Mouse (Mus musculus) cerebellum, postnatal 14 days (tissue): Measurements from ENCODE around the gene Fzd9.

Experiments
- DNase-seq, 2 experiments: peaks; one replicate each; pipeline ENCODE4 v3.0.0; 2021; ENCODE audit warnings: mixed read lengths in 2 of 2

Fzd9 gene

DNA sequence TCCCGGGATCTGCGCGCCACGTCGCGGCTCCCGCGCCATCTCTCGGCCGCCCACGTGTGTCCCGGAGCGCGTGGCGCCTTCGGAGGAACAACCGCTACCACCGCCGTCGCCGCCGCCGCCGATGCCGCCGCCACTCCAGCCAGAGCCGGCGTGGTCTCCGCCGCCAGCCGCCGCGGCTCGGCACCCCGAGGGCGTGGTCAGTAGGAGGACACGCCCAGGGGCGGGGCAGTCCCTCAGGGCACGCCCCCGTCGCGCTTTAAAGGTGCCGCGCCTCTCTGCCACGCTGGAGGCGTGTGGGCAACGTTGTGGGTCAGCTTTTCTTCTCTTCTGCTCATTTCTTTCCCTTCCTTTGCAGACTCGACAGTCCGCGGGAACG lies at the start of gene Fzd9:
Fzd9 (minus strand) TSS at position 152 of the 376 bp plus-strand sequence.
- peak; percentile 87 to 89 for DNase-seq

DNA sequence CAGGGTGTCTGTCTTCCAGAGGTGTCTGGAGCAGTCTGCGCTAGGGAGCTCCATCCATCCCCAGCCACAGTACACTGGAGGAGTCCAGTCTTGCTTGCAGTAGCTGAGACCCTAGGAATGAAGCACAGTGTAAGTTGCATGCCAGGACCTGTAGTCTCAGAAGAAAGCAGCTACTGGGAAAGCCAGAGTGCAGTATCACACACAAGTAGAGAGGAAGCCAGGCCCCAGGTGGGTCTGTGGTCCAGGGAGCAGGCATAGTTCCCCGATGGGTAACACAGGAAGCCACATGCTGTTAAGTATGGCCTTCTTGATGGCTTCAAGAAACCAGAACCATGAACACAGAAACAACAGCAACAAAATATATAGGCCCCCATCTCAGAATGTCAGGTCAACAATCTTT lies 41.0 kb upstream of the Fzd9 start:
- no peak for DNase-seq

DNA sequence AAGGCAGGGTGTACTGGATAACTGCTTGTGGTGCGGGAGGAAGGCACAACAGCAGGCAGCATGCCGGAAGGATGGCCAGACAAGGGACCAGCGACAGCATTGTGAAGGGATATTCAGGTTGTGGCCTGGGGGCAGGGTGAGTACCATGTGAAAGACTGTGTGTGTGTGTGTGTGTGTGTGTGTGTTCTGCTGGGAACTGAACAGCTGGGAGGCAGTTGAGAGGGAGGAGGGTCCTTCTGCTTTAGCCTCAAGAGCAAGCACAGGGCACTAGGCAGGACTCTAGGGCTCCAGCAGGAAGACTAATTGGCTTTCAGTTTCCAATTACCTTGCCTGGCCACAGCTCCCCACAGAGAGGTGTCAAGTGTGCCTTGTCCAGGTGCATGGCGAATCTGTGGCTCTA lies 40.2 kb upstream of the Fzd9 start:
- no peak for DNase-seq

DNA sequence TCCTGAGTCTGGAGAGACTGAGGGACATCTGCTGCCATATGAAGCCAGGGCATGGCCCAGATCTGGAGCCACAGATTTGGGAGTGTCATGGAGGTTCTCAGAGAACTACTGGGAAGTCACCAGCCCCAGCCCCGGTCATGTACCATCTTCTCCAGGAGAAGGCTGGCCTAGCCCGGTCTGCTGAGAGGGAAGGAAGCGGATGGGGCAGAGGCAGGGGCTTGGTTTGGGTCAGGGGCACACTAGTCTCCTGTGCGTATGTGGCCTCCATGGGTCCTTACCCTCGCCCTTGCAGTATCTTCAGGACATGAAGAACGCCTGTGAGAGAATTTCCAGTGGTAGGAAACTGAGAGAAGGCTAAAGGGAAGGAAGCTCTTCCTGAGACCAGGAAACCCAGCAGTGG lies 39.7 kb upstream of the Fzd9 start:
- DNase-seq, result no peak

DNA sequence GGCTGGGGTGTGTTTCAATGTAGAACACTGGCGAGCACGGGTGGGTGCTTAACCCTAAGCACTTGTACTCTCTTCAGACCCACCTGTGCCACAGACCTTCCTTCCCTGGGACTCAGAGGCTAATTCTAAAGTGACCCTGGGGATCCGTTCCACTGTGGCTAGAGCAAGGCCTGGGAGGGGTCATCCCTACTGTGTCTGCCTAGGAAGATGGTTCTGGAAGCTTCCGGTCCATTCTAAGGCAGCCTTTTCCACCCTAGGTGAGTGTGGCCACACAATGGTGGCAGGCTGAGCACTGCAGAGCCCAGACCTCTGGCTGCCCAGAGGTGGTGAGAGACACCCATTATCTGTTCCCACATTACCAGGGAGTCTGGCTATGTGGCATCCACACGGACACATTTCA lies 35.9 kb upstream of the Fzd9 start:
- no peak for DNase-seq

DNA sequence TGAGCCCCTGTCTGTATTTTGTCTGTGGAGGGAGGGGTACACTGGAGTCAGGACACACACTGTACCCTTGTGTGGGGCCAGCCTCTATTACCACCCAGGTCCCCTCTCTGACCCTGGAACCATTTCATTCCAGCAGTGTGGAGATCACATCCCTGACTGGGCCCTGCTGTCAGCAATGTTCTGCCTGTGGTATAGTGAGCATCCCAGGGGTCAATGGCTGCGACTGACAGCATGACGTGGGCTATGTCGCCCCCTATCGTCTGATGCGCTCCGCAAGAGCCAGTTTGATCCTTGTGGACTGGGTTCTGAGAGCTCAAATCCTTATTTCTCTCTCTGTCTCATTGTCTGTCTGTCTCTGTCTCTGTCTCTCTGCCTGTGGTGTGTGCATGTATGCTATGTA lies 35.2 kb upstream of the Fzd9 start:
- peak; percentile 90 to 91 for DNase-seq

DNA sequence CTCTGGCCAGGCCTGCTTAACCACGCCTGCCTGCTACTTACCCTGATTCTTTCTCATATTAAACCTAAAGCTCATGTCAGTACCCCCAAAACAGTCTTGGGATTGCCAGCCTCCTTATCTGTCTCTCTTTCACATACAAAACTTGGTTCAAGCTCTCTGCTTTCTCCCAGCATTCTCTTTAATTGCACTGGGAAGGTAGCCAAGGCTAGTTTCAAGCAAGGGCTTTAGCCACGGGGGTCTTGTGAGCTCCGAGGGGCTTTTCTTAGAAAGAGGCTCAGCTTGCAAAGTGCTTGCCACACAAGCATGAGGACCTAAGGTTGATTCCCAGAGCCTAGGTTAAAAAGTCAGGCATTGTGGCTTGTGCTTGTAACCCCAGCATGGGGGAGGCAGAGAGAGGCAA lies 34.2 kb upstream of the Fzd9 start:
- DNase-seq, result no peak

DNA sequence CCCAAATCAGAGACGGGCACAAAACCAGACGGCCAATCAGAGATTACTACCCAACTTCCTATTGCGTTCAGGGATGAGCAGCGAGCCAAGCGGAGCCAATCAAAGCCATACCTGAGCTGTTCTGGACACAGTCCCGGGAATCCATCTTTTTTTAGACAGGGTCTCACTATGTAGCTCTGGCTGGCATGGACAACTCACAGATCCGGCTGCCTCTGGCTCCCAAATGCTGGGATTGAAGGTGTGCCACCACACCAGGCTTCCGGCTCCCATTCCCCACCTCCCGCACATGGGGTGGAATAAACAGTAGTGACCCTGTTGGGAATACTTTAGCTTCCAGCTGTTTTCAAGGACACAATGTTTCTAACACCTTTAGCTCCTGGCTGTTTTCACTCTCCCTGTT lies 29.2 kb upstream of the Fzd9 start:
- DNase-seq, result peak in 1 of 2 experiments; percentile 13

DNA sequence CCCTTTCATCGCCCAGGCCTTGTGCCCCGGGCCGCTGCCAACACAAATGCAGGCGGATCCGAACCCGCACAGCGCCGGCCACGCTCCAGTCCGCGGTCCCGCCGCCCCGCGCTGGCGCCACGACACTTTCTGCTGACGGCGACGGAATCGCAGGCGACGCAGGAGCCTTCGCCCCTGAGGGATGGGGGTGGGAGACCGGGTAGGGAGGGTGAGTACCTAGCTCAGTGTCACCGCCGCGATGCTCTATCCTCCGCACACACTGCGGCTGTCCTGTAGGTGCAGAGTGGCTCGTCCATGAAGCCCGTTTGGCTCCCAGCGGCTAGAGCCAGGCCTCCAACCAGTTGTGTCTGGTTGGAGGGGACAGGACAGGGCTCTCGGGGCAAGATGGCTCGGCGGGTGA lies 25.6 kb upstream of the Fzd9 start:
- peak in 1 of 2 experiments; percentile 20 for DNase-seq

DNA sequence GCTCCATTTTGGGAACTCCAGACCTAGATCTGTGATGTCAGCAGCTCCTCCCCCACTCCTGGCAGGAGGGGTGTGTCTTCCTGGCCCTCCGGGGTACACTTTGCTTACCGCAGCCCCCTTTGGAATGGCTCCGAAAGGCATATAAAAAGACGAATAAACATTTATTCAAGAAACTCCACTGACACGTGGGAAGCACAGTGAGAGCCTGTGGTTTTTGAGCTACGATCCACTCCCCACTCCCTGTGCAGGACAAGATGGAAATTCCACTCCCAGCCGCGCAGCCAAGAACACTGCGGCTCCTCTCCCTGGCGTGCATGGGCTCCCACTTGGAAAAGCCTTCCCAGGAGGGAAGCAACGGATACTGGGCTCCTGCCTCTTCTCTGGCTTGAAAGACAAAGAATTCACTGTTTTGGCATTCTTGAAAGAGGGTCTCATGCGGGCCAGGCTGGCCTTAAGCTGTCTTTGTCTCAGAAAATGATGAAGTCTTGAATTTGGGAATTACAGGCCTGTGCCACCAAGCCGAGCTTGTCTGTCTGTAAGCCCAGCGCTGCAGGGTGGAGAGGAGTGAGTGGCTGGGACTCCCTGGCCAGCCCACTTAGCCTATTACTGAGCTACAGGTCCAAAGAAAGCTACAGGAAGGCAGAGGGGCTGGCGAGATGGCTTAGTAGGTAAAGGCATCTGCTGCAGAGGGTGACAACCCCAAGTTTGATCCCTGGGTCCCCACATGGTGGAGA lies 23.8 kb upstream of the Fzd9 start:
- DNase-seq, result no peak

DNA sequence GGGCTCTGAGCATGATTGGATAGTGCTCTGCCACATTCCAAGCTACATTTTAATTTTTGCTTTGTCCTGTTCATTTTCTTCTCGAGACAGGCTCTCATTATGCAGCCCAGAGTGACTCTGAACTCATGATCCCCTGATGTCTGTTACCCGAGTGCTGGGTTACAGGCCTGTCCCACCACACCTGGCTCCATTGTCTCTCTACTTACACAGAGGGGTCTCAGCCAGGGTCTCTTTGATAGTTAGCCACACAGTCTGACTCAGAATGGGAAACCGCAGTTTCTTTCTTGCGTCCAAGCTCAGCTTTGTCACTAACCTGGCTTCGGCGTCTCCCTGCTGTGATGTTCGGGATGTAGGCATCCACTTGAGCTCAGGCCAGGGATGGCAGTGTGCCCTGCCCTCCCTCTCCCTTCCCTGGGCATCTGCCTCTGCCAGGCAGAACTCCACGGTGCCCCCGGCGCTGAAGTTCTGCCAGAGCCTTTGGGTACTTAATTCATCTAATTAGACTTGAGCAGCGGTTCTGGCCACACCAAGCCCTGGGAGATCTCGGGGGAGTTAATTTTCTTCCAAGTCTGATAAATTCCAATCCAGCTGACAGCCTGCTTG lies 20.6 kb upstream of the Fzd9 start:
- DNase-seq, result peak; percentile 79 to 81

DNA sequence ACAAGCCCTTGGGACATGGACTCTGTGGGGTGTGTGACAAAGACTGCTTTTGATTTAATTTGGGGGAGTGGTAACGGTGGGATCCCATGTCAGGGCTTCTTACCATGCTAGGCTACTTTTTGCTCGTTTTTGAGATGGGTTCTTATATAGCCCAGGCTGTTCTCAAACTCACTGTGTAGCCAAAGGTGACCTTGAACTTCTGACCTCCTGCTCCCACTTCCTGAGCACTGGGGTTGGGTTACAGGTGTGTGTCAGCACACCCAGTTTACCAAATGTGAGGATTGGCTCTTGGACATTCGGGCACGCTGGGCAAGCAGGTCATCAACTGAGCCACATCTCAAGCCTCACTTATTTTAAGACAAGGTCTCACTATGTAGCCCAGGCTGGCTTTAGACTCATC lies 19.3 kb upstream of the Fzd9 start:
- DNase-seq, result no peak

DNA sequence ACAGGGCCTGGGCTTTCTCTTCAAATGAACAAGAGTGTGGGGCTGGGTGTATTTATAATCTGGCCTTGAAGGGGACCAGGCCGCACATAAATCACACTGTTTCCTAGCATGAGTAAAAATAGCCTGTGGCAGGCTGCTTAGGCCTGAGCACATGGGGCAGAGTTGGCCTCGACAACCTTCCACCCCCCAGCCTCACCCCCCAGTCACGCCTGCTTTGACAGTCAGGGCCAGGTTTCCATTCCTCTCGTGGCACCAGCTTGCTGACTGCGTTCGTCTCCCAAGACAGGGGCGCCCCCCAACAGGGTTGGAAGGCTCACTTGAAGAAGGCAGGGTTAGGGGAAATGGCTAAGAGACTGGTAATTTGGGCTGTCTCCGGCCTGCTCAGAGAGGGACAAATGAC lies 18.4 kb upstream of the Fzd9 start:
- DNase-seq, result no peak

DNA sequence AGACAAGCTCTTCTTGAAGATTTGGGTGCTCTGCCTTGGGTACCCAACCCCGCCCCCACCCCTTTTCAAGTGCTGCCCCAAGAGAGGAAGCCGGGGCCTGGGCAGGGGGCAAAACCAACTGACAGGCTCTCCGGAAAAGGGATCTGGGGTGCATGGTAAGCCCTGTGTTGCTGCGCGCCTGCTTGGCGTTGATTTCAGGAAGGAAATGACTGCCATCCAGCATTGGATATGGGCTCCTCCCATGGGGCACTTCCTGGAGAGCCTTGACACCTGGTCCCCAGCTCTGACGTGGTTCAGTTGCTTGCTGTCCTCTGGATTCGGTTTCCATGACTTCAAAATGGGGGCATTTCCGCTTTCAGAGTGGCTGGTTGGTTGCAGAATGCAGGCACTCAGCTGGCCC lies 13.5 kb upstream of the Fzd9 start:
- no peak for DNase-seq

DNA sequence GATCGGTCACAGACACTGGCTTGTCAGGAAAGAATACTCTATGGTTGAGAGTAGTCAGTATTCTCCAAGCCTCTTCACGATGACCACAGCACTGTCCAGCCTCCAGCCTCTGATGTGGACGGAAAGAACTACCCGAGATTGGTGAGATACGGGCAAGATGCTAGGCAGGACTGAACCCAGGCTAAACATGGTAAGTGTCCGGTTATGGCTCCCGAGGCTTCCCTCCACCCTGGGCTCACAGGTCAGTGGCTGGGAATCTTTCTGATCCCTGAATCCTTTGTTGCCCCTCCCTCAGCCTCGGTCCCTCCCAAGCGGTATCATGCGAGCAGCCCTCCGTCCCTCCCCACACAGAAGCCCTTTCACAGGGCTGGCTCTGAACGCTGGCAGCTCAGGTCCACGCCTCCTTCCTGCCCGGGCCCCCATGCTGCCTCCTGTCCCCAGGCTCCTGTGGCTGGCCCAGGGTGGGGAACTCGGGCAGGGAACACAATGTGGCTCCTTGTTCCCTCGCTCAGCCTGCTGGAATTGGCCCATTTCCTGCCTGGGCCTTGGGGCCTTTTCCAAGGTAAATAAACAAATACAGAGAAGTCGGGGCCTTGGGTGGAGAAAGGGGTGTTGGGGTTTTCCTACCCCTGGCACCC lies 13.0 kb upstream of the Fzd9 start:
- DNase-seq, result no peak

DNA sequence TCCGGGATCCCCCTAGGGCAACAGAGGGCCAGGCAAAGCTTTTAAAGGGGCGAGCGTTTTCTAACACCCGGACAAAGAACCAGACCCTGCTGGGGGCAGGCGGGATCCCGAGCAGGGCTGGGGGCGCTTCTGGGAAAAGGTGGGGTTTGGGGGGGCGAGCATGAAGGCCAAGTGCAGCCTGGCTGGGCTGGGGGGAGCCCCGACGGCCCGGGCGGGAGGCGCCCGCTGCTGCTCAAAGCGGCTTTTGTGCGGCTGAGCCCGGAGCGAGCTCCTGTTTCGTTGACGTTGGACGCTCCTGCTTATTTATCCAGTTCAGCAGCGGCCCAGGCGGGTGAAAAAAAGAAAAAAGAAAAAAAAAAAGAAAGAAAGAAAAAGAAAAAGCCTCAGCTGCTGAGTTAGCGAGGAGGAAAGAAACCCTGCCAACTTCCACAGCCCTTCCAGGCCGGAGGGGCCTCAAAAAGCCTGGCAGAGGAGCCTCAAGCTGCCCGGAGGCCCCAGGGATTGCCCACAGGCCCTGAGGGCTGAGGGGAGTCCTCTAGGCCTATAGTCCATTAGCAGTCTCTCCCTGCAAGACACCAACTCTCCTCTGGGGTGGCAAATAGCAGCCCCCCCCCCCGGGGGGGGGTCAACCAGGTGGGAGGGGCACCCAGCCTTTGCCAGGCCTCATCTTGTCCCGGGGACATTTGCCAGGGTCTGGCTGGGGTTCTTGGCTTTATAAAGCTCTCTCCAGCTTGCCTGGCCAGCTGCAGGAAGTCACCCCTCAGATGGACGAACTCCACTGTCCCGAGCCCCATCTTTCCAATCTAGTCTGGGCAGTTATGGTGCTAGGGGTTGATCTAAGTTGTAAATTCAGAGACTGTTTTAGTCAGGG lies 7.5 kb upstream of the Fzd9 start:
- peak in 1 of 2 experiments; percentile 49 for DNase-seq

DNA sequence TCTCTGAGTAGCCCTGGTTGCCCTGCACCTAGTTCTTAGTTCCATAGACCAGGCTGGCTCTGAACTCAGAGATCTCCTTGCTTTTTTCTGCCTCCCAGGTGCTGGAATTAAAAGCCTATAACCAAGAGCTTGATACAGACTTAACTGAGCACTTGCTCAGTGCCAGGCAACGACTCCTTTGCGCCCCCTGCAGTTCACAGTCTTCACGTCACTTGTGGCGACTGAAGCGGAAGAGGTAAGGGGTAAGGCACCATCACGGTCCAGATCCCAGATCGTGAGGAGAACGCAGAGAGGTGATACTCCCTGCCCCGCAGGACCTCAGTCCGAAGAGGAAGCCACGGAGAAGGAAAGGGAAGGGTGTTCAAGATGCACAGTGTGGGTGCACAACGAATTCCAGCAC lies 6.5 kb upstream of the Fzd9 start:
- DNase-seq, result peak in 1 of 2 experiments; percentile 49

DNA sequence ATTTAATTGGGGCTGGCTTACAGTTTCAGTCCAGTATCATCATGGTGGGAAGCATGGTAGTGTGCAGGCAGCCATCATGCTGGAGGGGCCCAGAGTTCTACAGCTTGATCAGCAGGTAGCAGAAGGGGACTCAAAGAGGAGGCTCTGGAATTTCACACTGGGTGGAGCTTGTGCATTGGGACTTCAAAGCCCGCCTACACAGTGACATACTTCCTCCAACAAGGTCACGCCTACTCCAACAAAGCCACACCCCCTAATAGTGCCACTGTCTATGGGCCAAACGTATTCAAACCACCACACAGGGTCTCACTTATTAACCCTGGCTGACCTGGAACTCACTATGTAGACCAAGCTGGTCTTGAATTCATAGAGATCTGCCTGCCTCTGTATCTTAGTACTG lies 5.1 kb upstream of the Fzd9 start:
- DNase-seq, result no peak

DNA sequence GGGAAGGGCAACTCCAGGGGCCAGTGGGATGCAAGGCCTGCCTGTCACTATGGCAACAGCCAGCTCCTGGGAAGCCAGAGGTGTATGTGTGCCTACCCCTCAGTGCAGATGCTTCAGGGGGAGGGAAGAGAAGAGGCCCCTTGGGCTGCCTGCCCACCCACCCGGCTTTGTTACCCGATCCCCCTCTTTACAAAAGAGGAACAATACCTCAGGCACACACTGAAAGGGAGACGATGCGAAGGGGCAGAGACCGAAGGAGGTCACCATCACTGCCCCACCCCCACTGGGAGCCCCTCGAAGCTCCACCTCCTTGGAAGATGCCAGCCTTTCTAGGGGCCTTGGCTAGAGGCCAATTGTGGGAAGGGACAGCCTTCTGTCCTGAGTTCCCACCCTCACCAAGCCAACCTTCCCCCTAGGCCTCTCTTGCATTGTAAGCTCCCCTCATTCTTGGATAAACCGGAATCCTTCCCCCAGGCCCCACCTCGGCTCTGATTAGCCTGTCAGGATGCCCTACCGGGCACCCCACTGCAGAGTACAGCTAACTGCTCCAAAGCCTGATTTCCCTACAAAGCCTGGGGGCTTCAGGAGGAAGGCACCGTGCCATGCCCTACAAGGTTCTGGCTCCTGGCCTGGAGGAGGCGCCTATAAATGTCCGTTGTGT lies 2.8 kb upstream of the Fzd9 start:
- DNase-seq, result peak; percentile 48 to 58

DNA sequence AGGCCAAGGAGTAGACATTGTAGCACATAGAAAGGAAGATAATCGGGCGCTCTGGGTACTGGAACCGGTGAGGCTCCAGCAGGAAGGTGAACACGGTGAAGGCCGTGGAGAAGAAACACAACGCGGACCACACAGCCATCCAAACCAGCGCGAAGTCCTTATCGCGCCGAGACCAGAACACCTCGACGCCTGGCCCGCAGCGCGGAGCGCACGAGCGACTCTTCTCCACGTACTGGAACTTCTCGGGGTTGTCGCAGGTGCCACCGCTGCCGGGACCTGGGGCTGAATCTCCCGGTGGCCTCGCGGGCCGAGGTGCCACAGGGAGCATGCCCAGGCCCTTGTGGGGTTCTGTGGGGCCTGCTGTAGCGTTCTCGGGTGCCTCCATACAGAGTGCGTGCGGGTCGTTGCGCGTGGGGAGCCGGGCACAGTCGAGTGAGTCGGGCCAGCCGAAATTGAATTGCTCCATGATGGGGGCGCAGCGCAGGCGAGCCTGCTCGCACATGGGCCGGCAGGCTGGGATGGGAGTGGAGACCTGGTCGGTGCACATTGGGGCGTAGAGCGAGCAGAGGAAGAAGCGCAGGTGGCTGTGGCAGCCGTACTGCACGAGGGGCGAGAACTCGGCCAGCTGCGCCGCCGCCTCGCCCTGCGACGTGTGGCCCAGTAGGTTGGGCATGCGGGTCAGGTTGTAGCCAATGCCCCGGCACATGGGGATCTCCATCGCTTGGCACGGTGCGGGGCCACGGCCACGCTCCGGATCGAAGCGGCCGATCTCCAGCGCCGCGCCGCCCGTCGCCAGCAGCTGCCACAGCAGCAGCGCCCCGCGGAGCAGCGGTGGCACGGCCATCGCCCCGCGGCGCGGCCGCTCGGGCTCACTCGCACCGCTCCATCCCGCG lies 598 bp downstream of the Fzd9 start:
- peak in 1 of 2 experiments; percentile 37 for DNase-seq

DNA sequence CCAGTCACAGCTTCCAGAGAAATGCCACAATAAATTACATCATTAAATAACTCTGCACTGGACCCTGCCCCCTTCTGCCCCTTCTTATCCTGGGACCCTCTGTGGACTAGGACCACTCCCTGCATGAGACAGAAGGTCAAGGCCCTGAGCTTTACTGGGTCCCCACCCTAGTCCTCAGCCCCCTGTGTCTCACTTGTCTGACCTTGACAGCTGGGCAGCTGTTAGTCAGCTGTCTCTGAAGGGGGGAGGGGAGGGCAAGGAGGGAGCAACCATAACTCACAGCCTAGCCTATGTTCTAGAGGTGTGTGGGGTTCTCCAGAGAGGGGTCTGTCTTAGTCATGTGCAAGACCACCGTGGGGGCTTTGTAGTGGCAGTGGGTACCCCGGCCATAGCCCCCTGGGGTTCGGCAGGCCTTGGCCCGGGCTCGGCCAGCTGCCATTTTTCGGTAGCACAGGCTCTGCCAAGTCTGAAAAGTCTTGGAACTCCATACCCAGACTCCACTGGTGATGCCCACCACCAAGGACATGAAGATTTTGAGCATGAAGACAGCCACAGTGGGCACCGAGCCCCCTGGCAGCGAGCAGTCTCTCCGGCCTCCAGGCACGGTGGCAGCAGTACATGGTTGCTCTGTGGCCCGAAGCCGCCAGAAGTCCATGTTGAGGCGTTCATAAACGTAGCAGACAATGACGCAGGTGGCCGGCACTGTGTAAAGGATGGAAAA lies 1.9 kb downstream of the Fzd9 start:
- peak; percentile 33 to 34 for DNase-seq
